Mouse (Mus musculus) 3134 (cell line): Measurements from ENCODE around the gene 2010109A12Rik.
A peak's percentile ranks its signal among the peaks of the same experiment; 100 is the strongest.

Experiments
- DNase-seq: peaks from one replicate; pipeline ENCODE4 v3.0.0-alpha.2; 2011; ENCODE audit warnings: low spot score; ENCODE audit not compliant: insufficient read length; ENCODE audit errors: extremely low read depth

2010109A12Rik gene

DNA sequence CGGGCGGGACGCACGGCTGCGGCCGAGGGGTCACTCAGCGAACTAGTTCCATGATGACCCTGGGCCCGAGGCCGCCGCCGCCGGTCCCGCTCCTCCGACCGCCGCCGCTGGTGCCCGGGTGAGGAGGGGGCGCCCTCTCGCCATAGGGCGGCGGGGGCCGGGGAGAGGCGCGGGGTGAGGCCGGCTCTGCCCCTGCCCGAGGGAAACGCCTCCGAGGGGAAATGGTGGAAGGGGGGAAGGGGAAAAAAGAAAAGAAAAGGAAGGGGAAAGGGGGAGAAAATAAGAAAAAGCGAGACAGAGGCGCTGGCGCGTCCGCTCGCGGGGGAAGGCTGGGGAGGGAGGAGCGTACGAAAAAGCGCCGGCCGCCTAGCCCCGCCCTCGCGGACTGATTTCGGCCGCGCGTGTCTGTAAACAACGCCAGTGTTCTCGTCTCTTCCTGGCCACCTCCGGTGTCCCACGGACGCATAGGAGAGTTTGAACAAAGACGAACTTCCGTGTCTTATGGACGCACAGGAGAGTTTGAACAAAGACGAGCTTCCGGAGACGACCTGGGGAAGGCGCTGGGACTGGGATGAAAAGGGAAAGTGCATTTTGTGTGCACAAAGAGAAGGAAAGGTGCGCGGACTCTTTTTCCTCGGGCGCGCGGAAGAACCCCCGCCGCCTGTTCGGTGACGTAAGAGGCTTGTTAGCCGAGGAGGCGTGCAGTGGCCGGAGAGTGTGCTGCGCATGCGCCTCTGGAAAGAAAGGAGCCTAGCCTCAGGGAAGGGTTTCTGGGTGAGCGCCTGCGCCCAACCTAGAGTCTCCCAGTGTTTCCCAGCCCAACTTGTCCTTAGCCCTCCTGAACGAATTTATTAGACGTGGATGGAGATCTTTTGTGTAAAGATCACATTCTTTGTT is at the start of gene 2010109A12Rik, which contains the start of gene Ccni:
TSS of gene 2010109A12Rik (plus strand) at position 410 of the 897 bp plus-strand sequence.
TSS of gene Ccni (minus strand) at position 387 of the 897 bp plus-strand sequence.
- peak; percentile 94 for DNase-seq

DNA sequence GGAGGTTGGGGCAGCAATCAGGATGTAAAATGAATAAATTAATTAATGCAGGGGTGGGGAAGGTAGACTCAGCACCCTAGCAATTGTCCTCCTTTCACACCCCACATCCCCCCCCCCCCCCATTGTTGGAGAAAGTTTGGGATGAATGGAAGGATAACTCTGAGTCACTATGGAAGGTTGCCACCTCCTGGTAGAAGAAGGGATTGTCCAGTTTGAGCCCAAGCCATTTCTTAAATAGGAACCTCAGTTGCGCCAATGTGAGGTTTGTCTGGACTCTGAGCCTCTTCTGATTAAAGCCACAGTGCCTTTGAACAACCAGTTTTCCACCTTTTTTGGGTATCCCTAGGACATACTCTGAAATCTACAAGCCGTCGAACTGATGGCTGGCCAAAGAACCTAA is 42.8 kb upstream of the 2010109A12Rik start:
- no peak for DNase-seq

GRCm38 (mm10) chr5:93167919-93168516 is 38.3 kb upstream of the 2010109A12Rik start:
- no peak for DNase-seq

GRCm38 (mm10) chr5:93168654-93169053 is 37.7 kb upstream of the 2010109A12Rik start:
- no peak for DNase-seq

GRCm38 (mm10) chr5:93171420-93171819 is 34.9 kb upstream of the 2010109A12Rik start:
- no peak for DNase-seq

- no peak for DNase-seq
Measured at GRCm38 (mm10) chr5:93172536-93172935, 33.8 kb upstream of the 2010109A12Rik start.

GRCm38 (mm10) chr5:93174675-93175074 is 31.6 kb upstream of the 2010109A12Rik start:
- no peak for DNase-seq

DNA sequence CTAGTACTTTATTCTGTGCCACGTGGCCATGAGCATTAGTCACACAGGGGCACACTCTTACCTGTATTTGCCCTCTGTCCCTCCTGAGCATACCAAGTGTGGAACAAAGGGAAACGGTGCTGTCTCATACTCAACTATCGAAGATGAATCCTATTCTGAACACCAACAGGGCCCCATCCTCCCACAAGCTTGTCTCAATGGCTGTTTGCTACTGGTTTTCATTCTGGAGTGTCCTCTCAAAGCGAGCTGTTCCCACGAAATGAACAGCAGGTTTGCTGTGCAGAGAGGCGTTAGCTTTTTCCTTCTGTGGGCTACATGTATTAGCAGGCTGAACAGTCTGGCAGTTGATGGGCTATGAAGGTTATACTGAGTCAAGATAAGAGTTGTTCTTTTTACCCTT is 27.7 kb upstream of the 2010109A12Rik start:
- DNase-seq = no peak

DNA sequence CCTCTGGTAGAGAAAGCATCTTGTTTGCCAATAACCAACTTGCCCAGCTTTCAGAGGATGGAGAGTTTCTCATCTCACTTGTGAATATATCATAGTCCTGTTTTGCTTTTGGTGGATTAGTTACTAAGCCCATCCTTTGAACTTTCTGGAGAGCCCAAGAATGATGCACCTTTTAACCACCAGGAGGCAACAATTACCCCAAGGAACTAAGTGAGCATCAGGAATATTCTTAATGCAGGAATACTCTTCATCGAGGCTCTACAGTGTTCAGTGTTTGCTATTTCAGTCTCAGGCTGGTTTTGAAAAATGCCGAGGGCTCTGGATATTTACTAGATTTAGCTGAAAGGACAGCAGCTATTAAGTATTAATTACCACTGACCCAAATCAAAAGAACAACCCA is 26.1 kb upstream of the 2010109A12Rik start:
- no peak for DNase-seq

DNA sequence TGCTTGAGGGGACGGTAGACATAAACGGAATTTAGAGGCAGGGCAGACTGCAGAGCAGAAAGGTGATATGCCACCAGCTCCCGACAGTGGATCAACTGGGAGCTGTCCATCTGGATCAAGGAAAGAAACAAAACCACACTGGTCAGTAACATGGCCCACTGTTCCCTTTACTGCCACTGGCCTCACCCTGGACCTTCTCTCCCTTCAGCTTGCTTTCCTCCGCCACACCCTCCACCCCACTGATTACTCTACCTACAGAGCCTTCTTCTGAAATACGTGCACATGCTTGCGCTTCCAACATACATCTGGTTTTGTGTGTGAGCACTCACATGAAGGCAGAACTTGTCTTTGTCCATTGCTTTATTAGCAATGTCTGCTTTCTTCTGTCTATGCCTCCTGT is 23.0 kb upstream of the 2010109A12Rik start:
- no peak for DNase-seq

- no peak for DNase-seq
Measured at GRCm38 (mm10) chr5:93184548-93184947, 21.8 kb upstream of the 2010109A12Rik start.

DNA sequence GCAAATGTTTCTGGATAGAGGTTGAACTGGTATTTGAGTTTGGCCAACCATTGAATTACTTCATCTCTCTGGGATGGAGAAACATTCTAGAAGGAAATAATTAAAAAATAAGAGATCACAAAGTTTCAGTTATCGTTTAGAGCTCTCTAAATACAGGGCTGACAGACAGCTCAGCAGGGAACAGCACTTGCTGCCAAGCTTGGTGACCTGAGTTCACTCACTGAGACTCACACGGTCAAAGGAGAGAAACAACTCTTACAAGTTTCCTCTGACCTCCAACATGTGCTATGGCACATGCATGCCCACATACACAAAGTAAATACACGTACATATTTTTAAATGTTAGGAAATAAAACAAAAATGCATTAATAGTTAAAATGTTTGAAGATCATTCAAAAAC is 16.7 kb upstream of the 2010109A12Rik start:
- DNase-seq = no peak

GRCm38 (mm10) chr5:93190428-93190827 is 15.9 kb upstream of the 2010109A12Rik start:
- no peak for DNase-seq

- no peak for DNase-seq
Measured at GRCm38 (mm10) chr5:93198232-93198631, 8.1 kb upstream of the 2010109A12Rik start.

DNA sequence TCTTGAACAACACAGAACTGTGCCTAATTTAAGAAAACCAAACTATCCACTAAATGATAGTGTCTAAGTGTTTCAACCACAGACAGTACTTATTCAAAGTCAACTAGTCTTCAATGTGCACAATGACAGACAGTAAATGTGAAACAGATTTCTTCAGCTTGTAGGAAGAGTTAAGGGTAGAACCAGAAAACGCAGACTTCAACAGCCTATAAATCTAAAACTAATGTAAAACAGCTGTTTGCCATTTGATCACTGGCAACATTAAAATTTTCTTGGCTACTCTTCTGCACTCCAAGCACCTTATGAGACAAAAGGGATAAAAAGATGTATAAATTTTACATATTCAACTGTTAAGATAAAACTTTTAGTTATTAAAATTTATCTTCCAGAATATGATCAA is 5.1 kb upstream of the 2010109A12Rik start:
- DNase-seq = no peak

DNA sequence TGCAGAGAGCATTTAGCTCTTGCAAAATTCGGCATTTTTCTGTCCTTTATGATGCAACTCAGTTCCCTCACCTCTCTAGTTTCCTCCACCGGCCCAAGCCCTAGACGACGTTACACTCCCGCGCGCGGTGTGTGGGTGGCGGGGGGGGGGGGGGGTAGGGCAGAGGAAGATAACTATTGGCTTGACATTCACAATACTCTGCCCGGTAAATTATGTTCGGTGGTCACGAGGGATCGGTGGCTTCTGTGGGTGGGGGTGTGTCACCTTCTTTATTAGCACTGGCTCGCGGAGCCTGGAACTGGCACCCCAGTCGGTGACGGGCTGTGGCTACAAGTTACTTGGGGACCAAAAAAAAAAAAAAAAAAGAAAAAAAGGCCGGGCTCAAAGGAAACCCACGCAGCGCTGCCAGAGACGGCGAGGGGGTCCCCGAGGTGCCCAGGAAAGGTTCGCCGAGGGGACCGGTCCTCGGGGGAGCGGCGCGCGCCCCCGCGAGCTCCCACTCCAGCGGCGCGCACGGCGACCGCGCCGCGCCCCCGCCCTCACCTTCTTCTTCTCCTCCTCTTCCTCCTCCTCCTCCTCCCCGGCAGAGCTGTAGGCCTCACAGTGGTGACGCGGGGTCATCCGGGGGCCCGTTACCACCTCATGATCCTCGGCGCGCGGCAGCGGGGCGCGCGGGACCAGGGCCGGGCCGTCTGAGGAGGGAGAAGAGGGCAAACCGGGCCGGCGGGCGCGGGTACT is 778 bp upstream of the 2010109A12Rik start:
- peak; percentile 75 for DNase-seq

- no peak for DNase-seq
Measured at GRCm38 (mm10) chr5:93207006-93207348, 659 bp downstream of the 2010109A12Rik start.

- DNase-seq = no peak
Measured at GRCm38 (mm10) chr5:93207555-93207954, 1.2 kb downstream of the 2010109A12Rik start.

GRCm38 (mm10) chr5:93218375-93218774 is 12.1 kb downstream of the 2010109A12Rik start:
- no peak for DNase-seq

DNA sequence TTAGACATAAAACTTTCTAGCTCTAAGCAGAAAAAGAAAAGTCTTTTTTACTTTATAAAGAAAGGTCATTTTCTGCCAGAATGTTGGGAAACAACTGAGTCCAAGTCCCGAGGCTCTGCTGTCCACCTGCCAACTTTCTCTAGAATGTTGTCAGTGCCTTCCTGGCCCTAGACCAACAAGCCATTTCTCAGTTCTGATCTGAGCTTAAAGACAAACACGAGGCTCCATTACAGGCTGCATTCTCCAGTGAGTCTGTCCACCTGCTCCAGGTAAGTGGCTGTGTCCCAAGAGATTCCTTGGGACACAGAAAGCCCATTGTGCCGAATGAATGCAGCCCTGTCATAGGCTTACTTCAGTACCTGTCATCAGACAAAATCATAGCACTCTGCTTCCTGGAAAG is 15.3 kb downstream of the 2010109A12Rik start:
- no peak for DNase-seq

DNA sequence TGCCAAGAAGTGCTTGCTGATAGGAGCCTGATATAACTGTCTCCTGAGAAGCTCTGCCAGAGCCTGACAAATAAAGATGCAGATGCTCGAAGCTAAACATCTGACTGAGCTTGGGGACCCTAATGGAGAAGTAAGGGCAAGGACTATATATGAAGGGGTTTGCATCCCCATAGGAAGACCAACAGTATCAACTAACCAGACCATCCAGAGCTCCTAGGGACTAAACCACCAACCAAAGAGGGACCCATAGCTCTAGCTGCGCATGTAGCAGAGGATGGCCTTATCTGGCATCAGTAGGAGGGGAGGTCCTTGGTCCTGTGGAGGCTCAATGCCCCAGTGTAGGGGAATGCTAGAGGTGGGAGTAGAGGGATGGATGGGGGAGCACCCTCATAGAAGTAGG is 18.2 kb downstream of the 2010109A12Rik start:
- DNase-seq = no peak
